Comparison of ENCODE assay signal across 8 mouse cellular contexts in the genomic region with DNA sequence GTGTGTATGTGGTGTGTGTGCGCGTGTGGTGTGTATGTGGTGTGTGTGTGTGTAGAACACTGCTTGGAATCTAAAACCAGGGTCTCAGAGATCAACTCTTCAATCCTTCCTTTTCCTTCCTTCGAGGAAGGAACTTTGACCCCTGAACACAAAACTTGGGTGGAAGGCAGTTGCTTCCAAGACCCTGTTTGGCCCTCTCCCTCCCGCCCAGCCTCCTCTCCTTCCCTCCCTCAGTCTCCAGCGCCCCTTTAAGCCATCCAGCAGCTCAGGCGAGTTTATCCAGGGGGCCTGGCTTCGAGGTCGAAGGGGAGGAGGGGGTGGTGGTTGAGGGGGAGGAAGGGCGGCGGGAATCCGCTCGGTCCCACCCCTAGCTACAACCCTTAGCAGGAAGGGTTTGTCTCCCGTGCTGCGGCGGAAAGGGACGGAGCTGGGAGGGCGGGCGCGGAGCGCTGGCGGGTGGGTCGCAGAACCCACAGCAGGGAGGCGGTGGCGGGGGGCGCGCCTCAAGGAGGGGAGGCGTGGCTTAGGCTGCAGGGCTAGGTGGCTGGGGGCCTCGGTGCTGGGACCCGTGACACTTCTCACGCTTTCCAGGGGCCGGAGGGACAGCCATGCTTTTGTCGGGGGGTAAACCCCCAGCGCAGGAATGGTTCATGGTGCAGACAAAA. TPM values are rescaled to one million over a fixed set of nuclear protein-coding genes. Genes with fewer than 3 reads are reported as not detected.
DNase-seq lines count a peak whose midpoint lies in the region; ATAC-seq and TF ChIP-seq lines count a peak whose summit lies in the region.

A gene (plus strand): TSS at position 390 of the 665 bp plus-strand sequence.

- H3K36me3 ChIP-seq in lung, postnatal 0 days (ENCODE audit: insufficient read depth, low read length), result no peaks in the 10 kb centered on the region

- WGBS in lung, postnatal 0 days, result 1% methylated on average over 22 of the region's 33 CpGs

- peaks cover 22% of the 10 kb centered on the region for H3K4me1 ChIP-seq in lung, postnatal 0 days (ENCODE audit: insufficient read depth, low read depth, low read length)

- H3K9me3 ChIP-seq in lung, postnatal 0 days (ENCODE audit: low read length), result no peaks in the 10 kb centered on the region

- H3K4me2 ChIP-seq in lung, postnatal 0 days (replicated peaks; ENCODE audit: low read depth, low read length), result peak within 1 kb of the TSS; percentile 79

- H3K27me3 ChIP-seq in lung, postnatal 0 days (replicated peaks; ENCODE audit: insufficient read depth, low read length), result no peaks in the 10 kb centered on the region

- H3K27ac ChIP-seq in lung, postnatal 0 days (ENCODE audit: low read length), result peak within 1 kb of the TSS; percentile 90

- no peak for TF ChIP-seq EP300 in lung, postnatal 0 days (IDR thresholded peaks at IDR 0.05)

- H3K4me3 ChIP-seq in lung, postnatal 0 days (ENCODE audit: low read depth, low read length), result peak within 1 kb of the TSS; percentile 50

- peak within 1 kb of the TSS; percentile 56 for H3K9ac ChIP-seq in lung, postnatal 0 days (replicated peaks; ENCODE audit: low read depth)

- peak; percentile 68 to 77 for DNase-seq in right cerebral cortex, postnatal 10 days (ENCODE audit: low spot score in 2 of 2)
- no peak for DNase-seq in right cerebral cortex, adult 18-20 months
- DNase-seq in embryo, embryonic 11 days, result peak; percentile 94
- DNase-seq in heart, adult 8-10 months (ENCODE audit: low spot score), result peak; percentile 76
- peak; percentile 20 for DNase-seq in kidney, adult 9 months
- DNase-seq in lung, postnatal 0 days (ENCODE audit: low spot score), result peak; percentile 90
- DNase-seq in ovary, postnatal 14 days (ENCODE audit: low spot score), result peak; percentile 64

- TF ChIP-seq CTCF in lung, postnatal 0 days (IDR thresholded peaks at IDR 0.05), result no peak

- ATAC-seq in lung, postnatal 0 days, result peak; percentile 91
- no peak for ATAC-seq in erythroid progenitor cell, adult 5-6 weeks (replicated peaks; ENCODE audit: low FRiP score, poor library complexity, severe bottlenecking)

RNA-seq across cellular contexts. Expression of the gene that starts here (rescaled TPM):
- total RNA-seq in heart, adult 8-10 months (2022), result 10 to 100 TPM in 1 of 4 experiments, 1 to 10 TPM in 3; 4.4 to 11.5 (median 6.2) TPM
- polyA plus RNA-seq in lung, postnatal 0 days (2015; fragmentation: Nextera tagmentation; extraction: Ambion mirVana), result 4.2 and 4.7 TPM in 2 replicates
- under 0.01 and 4.2 TPM in 2 replicates for total RNA-seq in erythroid progenitor cell, adult 5-6 weeks (2015; ENCODE audit: low replicate concordance)
- 0.26 and 0.45 TPM in 2 replicates for total RNA-seq in erythroid progenitor cell, adult 5-6 weeks (2017; ENCODE audit: low replicate concordance)
